Mouse (Mus musculus) stomach, embryonic 15.5 days (tissue): ENCODE results near the gene Ptpn11. TPM values are rescaled to one million over a fixed set of nuclear protein-coding genes. Genes with fewer than 3 reads are reported as not detected.
"Not testable (repeated sequence)": the region's sequence is repeated elsewhere in the genome, so short reads cannot be mapped to it uniquely, and the experiment has no call there.

ENCODE experiments used
- ATAC-seq: fragments of 200-750 bp; cut with Nextera tagmentation; 2 replicates; pipeline ENCODE4 v1.8.0; 2017; ENCODE audit warnings: low read depth, moderate number of reproducible peaks, moderate TSS enrichment; ENCODE audit not compliant: insufficient read depth, low FRiP score
- H3K27ac ChIP-seq: fragments of 300-500 bp; sonication (generic); 2 replicates; pipeline ENCODE4 v1.5.1; 2015; ENCODE audit warnings: mild to moderate bottlenecking, inconsistent platforms
- H3K27me3 ChIP-seq: fragments of 300-500 bp; sonication (generic); replicated peaks from 2 replicates; pipeline ENCODE4 v1.6.1; 2015; ENCODE audit warnings: inconsistent platforms
- H3K36me3 ChIP-seq: fragments of 300-500 bp; sonication (generic); 2 replicates; pipeline ENCODE4 v1.6.1; 2015; ENCODE audit warnings: inconsistent platforms
- H3K4me1 ChIP-seq: fragments of 300-500 bp; sonication (generic); 2 replicates; pipeline ENCODE4 v1.6.1; 2015; ENCODE audit warnings: inconsistent platforms
- H3K4me2 ChIP-seq: fragments of 300-500 bp; sonication (generic); 2 replicates; pipeline ENCODE4 v1.6.1; 2015; ENCODE audit warnings: mild to moderate bottlenecking, inconsistent platforms
- H3K4me3 ChIP-seq: fragments of 300-500 bp; sonication (generic); replicated peaks from 2 replicates; pipeline ENCODE4 v1.5.1; 2015; ENCODE audit warnings: inconsistent platforms
- H3K9ac ChIP-seq: fragments of 300-500 bp; sonication (generic); 2 replicates; pipeline ENCODE4 v1.6.1; 2015; ENCODE audit warnings: inconsistent platforms
- H3K9me3 ChIP-seq: fragments of 300-500 bp; sonication (generic); 2 replicates; pipeline ENCODE4 v1.6.1; 2016; ENCODE audit warnings: inconsistent platforms
- WGBS: fragments of 180-500 bp; shearing (Covaris S2); methylation state at CpG from one replicate; pipeline ENCODE4 v1.1.7; 2015; 5-methylcytosine and 5-hydroxymethylcytosine counted together
- polyA plus RNA-seq: library from polyadenylated mRNA; unstranded; fragments of >200 nt; fragmentation: Nextera tagmentation; extraction: Ambion mirVana; gene quantifications from 2 replicates; pipeline ENCODE4 v1.2.1, GENCODE M21; 2015

The Ptpn11 gene
- polyA plus RNA-seq: 17.8 and 19.6 TPM in 2 replicates

DNA sequence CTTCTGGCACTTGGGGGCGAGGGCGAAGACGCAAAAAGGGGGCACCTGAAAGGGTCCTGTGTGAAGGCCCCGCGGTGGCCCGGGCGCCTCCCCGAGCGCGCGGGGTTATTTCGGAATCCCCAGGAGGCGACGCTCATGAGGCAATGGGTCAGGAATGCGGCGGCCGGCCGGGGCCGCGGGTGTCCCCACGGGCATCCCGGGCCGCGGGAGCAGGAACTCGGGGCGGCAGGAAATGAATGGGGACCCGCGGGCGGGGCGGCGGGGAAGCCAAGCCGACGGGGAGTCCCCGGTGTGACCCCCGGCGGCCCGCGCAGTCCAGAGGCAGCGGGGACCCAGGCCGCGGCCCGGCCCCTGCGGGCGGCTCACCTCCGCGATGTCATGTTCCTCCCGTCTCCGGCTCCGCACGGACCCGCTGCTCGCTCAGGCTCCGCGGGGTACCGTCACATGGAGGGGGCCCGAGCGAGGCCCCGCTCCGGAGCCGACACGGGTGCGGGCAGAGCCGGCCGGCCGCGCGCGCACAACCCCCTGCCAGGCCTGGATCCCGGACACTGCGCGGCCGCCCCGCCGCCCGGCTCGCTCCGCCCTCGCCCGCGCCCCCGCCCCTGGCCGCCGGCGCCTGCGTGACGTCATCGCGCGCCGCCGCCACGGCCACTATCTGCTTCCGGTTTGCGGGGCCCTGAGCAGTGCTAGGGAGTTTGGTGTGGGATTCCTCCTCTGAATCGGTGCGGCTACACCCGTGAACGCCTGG is at the start of gene Ptpn11:
Ptpn11 (minus strand) TSS at position 562 of the 748 bp plus-strand sequence.
- Histone ChIP-seq H3K27ac (peak within 1 kb of the TSS; percentile 81), H3K4me1 (peaks cover 10% of the 10 kb centered on the region), H3K4me2 (peak within 1 kb of the TSS; percentile 74), H3K9me3 (no peaks in the 10 kb centered on the region), H3K9ac (peak within 1 kb of the TSS; percentile 68), H3K36me3 (no peaks in the 10 kb centered on the region), H3K27me3 (no peaks in the 10 kb centered on the region), H3K4me3 (peak within 1 kb of the TSS; percentile 95)
- under 1% methylated on average over 65 of the region's 98 CpGs for WGBS
- ATAC-seq: peak; percentile 94

DNA sequence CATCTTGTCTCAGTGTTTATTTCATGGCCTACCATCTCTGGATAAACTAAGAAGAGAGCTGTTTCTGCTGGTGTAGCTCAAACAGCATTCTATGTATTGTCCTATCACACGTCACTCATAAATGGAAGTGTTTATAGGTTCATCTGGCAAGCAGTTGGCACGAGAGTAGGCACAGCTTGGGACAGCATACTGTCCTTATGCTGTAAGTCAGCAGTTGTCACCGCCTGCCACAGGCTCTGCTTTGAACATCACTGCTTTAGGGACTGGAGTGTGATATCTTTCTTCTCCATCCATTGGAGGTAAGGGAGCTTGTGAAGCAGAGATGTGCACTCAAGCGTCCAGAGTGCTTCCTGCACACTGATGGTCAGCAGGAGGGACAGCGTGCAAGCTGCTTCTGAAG is 48.6 kb upstream of the Ptpn11 start:
- H3K36me3 ChIP-seq: no peaks in the 10 kb centered on the region
- no peak overlapping the region for H3K4me3 ChIP-seq
- ATAC-seq: no peak
- WGBS: 75% methylated on average over 5 of the region's 5 CpGs
- H3K27ac ChIP-seq: no peak overlapping the region
- H3K4me2 ChIP-seq: no peak overlapping the region
- H3K4me1 ChIP-seq: no peaks in the 10 kb centered on the region
- H3K9me3 ChIP-seq: no peaks in the 10 kb centered on the region
- H3K27me3 ChIP-seq: no peaks in the 10 kb centered on the region
- H3K9ac ChIP-seq: no peak overlapping the region

DNA sequence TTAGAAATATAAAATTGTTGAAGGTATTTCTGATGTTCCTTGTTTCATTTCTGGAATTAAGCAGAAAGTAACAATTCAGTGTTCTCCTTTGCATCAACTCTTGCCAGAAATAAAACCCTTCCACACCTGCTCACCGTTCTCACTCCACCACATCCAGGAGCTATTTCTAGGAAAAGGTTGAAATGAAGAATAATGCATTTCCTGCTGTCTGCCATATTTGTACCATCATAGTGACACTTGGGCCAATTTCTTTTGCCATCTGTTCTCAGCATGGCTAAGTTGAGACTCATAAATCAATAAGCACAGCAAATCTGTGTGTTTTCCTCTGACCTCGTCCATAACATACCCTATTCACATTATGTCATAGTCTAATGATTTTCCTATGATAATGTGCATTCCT is 47.0 kb upstream of the Ptpn11 start:
- H3K27ac ChIP-seq: no peak overlapping the region
- no peaks in the 10 kb centered on the region for H3K36me3 ChIP-seq
- no peaks in the 10 kb centered on the region for H3K4me1 ChIP-seq
- ATAC-seq: no peak
- H3K9ac ChIP-seq: no peak overlapping the region
- WGBS: 73% methylated on average over 2 of the region's 2 CpGs
- no peak overlapping the region for H3K4me3 ChIP-seq
- no peaks in the 10 kb centered on the region for H3K27me3 ChIP-seq
- no peak overlapping the region for H3K4me2 ChIP-seq
- no peaks in the 10 kb centered on the region for H3K9me3 ChIP-seq

DNA sequence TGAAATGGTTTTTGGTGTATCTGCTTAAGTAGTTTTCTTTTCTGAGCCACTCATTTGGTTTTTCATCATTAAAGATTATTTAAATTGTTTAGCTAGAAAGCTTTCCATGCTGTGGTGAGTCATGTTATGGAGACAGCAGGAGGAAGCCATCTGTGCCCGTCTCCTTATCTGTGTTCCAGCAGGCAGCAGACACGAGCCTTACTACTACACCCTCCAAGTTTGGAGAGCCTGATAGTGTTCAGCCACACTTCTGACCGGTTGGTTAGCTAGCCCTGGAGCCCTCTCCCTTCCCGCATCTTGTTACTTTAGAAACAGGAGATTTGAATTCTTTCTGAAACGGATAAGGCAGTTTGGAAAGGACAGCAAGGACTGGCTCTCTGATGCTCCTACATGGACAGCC is 45.0 kb upstream of the Ptpn11 start:
- no peaks in the 10 kb centered on the region for H3K4me1 ChIP-seq
- ATAC-seq: peak; percentile 96

DNA sequence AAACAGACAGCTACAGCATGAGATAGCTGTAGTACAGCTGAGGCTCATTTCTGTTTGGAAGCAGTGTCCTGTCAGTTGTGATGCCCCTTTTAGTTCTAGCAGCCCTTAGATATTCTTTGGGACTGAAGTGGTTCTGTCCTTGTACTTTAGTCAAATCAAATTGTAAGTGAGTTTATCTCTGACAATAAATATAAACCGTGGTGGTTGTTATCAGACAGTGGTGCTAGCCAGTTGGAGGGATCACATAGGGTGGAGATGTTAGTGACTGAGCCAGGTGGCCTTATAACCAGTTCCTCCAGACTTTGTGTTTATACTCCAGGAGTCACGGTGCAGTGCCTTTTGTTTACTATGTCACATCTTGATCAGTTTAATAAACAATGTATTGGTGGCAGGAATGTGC is 42.5 kb upstream of the Ptpn11 start:
- Histone ChIP-seq H3K4me3 (no peak overlapping the region), H3K4me2 (no peak overlapping the region), H3K9ac (no peak overlapping the region), H3K9me3 (no peaks in the 10 kb centered on the region), H3K27me3 (no peaks in the 10 kb centered on the region), H3K4me1 (no peaks in the 10 kb centered on the region), H3K36me3 (no peaks in the 10 kb centered on the region), H3K27ac (no peak overlapping the region)
- WGBS: 47% methylated on average over 2 of the region's 2 CpGs
- no peak for ATAC-seq

More for the DNA sequence above, 45.0 kb upstream of the Ptpn11 start:
- no peak overlapping the region for H3K4me2 ChIP-seq
- H3K9me3 ChIP-seq: no peaks in the 10 kb centered on the region
- no peaks in the 10 kb centered on the region for H3K27me3 ChIP-seq
- no peak overlapping the region for H3K27ac ChIP-seq
- no peak overlapping the region for H3K4me3 ChIP-seq
- H3K9ac ChIP-seq: no peak overlapping the region
- H3K36me3 ChIP-seq: no peaks in the 10 kb centered on the region
- 65% methylated on average over 5 of the region's 5 CpGs for WGBS

DNA sequence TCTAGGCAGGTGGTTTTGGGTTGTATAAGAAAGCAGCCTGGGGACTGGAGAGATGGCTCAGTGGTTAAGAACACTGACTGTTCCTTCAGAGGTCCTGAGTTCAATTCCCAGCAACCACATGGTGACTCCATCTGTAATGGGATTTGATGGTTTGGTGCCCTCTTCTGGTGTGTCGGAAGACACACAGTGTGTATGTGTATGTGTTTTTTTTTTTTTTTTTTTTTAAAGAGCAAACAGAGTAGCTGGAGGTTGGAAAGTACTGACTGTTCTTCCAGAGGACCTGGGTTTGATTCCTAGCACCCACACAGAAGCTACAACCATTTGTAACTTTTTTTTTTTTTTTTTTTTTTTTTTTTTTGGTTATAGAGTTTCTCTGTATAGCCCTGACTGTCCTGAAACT is 41.6 kb upstream of the Ptpn11 start:
- no peaks in the 10 kb centered on the region for H3K36me3 ChIP-seq
- no peak for ATAC-seq
- 92% methylated on average over 1 of the region's 1 CpGs for WGBS
- no peaks in the 10 kb centered on the region for H3K27me3 ChIP-seq
- no peaks in the 10 kb centered on the region for H3K4me1 ChIP-seq
- no peaks in the 10 kb centered on the region for H3K9me3 ChIP-seq
- H3K9ac ChIP-seq: no peak overlapping the region
- no peak overlapping the region for H3K4me2 ChIP-seq
- H3K27ac ChIP-seq: no peak overlapping the region
- H3K4me3 ChIP-seq: no peak overlapping the region

DNA sequence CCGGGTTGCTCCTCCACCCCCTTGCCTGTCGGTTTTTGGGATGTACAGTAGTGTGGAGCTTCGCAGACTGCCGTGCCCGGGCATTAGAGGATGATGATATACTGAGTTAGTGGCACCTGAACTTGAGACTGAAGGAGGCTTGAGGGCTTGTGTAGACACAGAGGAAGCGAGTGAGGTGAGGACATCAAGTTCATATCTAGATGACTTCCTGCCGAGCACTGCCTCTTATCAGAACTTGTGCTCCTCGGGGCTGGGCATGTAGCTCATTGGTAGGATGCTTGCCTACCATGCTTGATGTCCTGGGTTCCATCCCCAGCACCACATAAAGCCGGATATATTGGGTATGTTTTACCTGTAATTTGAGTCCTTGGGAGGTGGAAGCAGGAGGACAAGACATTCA is 39.6 kb upstream of the Ptpn11 start:
- Histone ChIP-seq H3K27ac (no peak overlapping the region), H3K27me3 (no peaks in the 10 kb centered on the region), H3K4me2 (no peak overlapping the region), H3K4me1 (no peaks in the 10 kb centered on the region), H3K4me3 (no peak overlapping the region), H3K9me3 (no peaks in the 10 kb centered on the region), H3K9ac (no peak overlapping the region), H3K36me3 (no peaks in the 10 kb centered on the region)
- no peak; the same call in 1 of the 2 replicates for ATAC-seq
- 84% methylated on average over 9 of the region's 9 CpGs for WGBS

DNA sequence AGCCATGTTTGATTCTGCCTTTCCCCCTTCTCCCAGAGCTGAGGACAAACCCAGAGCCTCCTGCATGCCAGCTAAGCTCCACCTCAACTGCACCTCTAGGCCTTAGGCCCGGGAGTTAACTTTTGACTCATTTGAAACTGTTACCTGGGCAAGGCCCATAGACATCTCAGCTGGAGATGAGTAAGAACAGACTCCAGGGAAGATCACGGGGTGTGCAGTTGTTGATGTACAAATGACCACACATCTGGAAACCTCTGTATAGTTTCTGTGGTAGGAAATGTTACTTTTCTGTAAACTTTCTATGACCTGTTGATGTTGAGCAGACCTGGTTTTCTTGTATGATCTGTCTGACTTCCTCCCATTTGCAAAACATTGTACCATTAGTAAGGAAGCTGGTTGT is 38.0 kb upstream of the Ptpn11 start:
- no peaks in the 10 kb centered on the region for H3K9me3 ChIP-seq
- no peak overlapping the region for H3K4me2 ChIP-seq
- no peaks in the 10 kb centered on the region for H3K36me3 ChIP-seq
- no peaks in the 10 kb centered on the region for H3K27me3 ChIP-seq
- 0 out of 2 replicates have a peak, but pooled peaks cover 3% of the 10 kb centered on the region for H3K4me1 ChIP-seq
- no peak overlapping the region for H3K27ac ChIP-seq
- WGBS: 71% methylated on average over 2 of the region's 2 CpGs
- H3K9ac ChIP-seq: no peak overlapping the region
- no peak overlapping the region for H3K4me3 ChIP-seq
- ATAC-seq: no peak

- not testable (repeated sequence) for H3K9me3 ChIP-seq, H3K4me2 ChIP-seq, H3K4me1 ChIP-seq, H3K4me3 ChIP-seq, H3K27ac ChIP-seq, H3K36me3 ChIP-seq, ATAC-seq, H3K9ac ChIP-seq, H3K27me3 ChIP-seq
- WGBS: 86% methylated on average over 1 of the region's 1 CpGs
Observed at GRCm38 (mm10) chr5:121227330-121227729, 36.1 kb upstream of the Ptpn11 start.

DNA sequence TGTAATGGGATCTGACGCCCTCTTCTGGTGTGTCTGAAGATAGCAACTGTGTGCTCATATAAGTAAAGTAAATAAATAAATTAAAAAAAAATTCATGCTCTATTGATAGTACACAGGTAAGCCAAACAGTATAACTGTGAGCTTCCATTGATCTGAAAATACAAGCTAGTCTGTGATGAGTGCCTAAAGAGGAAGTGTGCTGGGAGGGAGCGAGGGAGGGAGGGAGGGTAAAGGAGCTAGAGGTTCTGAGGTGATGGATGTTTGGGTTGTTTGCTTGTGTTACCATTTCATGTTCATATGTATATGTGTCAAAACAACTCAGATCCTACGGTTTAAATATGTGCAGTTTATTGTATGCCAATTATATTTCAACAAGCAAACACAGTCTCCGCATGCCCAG is 35.6 kb upstream of the Ptpn11 start:
- no peaks in the 10 kb centered on the region for H3K9me3 ChIP-seq
- no peak overlapping the region for H3K4me3 ChIP-seq
- H3K4me2 ChIP-seq: no peak overlapping the region
- no peak overlapping the region for H3K27ac ChIP-seq
- 77% methylated on average over 4 of the region's 4 CpGs for WGBS
- H3K9ac ChIP-seq: no peak overlapping the region
- 0 out of 2 replicates have a peak, but pooled peaks cover 3% of the 10 kb centered on the region for H3K4me1 ChIP-seq
- H3K27me3 ChIP-seq: no peaks in the 10 kb centered on the region
- ATAC-seq: no peak
- H3K36me3 ChIP-seq: no peaks in the 10 kb centered on the region

DNA sequence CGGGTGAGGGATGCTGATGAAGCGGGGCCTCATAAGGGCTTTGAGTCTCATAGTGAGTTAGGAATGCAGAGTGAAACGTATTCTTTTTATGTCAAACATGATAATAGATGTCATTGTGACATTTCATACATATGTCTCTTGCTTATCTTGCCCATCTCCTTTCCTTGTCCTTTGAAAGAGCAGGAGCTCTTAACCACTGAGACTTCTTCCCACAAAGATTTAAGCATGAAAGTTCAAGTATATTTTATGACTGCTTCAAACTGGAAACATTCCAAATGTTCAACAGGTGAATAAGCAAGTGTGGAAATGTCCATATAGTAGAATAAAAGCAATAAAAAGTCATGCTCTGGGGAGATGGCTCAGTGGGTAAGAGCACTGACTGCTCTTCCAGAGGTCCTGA is 35.2 kb upstream of the Ptpn11 start:
- H3K9me3 ChIP-seq: no peaks in the 10 kb centered on the region
- H3K27ac ChIP-seq: no peak overlapping the region
- H3K9ac ChIP-seq: no peak overlapping the region
- no peak overlapping the region for H3K4me2 ChIP-seq
- no peak for ATAC-seq
- H3K4me3 ChIP-seq: no peak overlapping the region
- no peaks in the 10 kb centered on the region for H3K36me3 ChIP-seq
- H3K27me3 ChIP-seq: no peaks in the 10 kb centered on the region
- H3K4me1 ChIP-seq: peaks cover 6% of the 10 kb centered on the region; the same call in 1 of the 2 replicates
- 67% methylated on average over 3 of the region's 3 CpGs for WGBS

DNA sequence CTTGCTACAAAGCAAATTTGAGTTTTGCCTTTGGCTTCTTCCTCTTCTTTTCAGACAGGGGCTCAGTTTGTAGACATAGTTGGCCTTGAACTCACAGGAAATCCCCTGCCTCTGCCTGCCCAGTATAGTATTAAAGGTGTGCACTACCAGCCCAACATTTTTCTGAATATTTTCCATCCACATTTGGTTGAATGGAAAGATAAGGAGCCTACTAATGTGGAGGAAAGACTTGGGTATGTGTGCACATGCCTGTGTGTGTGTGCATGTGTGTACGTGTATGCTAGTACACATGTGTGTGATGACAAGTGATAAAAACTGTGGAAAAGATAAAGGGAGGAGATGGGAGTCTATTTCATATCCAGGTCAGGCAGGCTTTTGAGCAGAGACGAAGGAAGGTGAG is 34.7 kb upstream of the Ptpn11 start:
- peaks cover 8% of the 10 kb centered on the region; the same call in 1 of the 2 replicates for H3K4me1 ChIP-seq
- H3K27ac ChIP-seq: no peak overlapping the region
- no peak overlapping the region for H3K4me3 ChIP-seq
- no peaks in the 10 kb centered on the region for H3K36me3 ChIP-seq
- H3K4me2 ChIP-seq: no peak overlapping the region
- ATAC-seq: no peak
- H3K9me3 ChIP-seq: no peaks in the 10 kb centered on the region
- H3K27me3 ChIP-seq: no peaks in the 10 kb centered on the region
- no peak overlapping the region for H3K9ac ChIP-seq
- 78% methylated on average over 2 of the region's 2 CpGs for WGBS
